Mouse (Mus musculus) liver, embryonic 15.5 days (tissue): ENCODE data around the gene Serpind1. TPM values are rescaled to one million over a fixed set of nuclear protein-coding genes. Genes with fewer than 3 reads are reported as not detected.

Experiments used
- ATAC-seq: fragments of 200-750 bp; cut with Nextera tagmentation; 2 replicates; pipeline ENCODE4 v1.8.0; 2017; ENCODE audit warnings: moderate number of reproducible peaks, mild to moderate bottlenecking, moderate library complexity; ENCODE audit not compliant: insufficient read depth
- H3K27ac ChIP-seq: fragments of 300-500 bp; sonication (generic); replicated peaks from 2 replicates; pipeline ENCODE4 v1.5.1; 2015; ENCODE audit warnings: mild to moderate bottlenecking, inconsistent platforms
- H3K27me3 ChIP-seq: fragments of 300-500 bp; sonication (generic); 2 replicates; pipeline ENCODE4 v1.6.1; 2015; ENCODE audit warnings: mild to moderate bottlenecking, inconsistent platforms
- H3K36me3 ChIP-seq: fragments of 300-500 bp; sonication (generic); replicated peaks from 2 replicates; pipeline ENCODE4 v1.6.1; 2015; ENCODE audit warnings: moderate library complexity, mild to moderate bottlenecking, inconsistent platforms
- H3K4me1 ChIP-seq: fragments of 300-500 bp; sonication (generic); replicated peaks from 2 replicates; pipeline ENCODE4 v1.6.1; 2015; ENCODE audit warnings: inconsistent platforms
- H3K4me2 ChIP-seq: fragments of 300-500 bp; sonication (generic); 2 replicates; pipeline ENCODE4 v1.6.1; 2015; ENCODE audit warnings: moderate library complexity, mild to moderate bottlenecking, inconsistent platforms
- H3K4me3 ChIP-seq: fragments of 300-500 bp; sonication (generic); replicated peaks from 2 replicates; pipeline ENCODE4 v1.5.1; 2015; ENCODE audit warnings: mild to moderate bottlenecking, inconsistent platforms
- H3K9ac ChIP-seq: fragments of 300-500 bp; sonication (generic); 2 replicates; pipeline ENCODE4 v1.6.1; 2015; ENCODE audit warnings: moderate library complexity, mild to moderate bottlenecking, inconsistent platforms
- H3K9me3 ChIP-seq: fragments of 300-500 bp; sonication (generic); replicated peaks from 2 replicates; pipeline ENCODE4 v1.6.1; 2016; ENCODE audit warnings: inconsistent platforms
- WGBS: fragments of 180-500 bp; shearing (Covaris S2); methylation state at CpG from one replicate; pipeline ENCODE4 v1.1.7; 2015; ENCODE audit warnings: mixed read lengths; ENCODE audit not compliant: insufficient replicate concordance; 5-methylcytosine and 5-hydroxymethylcytosine counted together
- polyA plus RNA-seq: library from polyadenylated mRNA; unstranded; fragments of >200 nt; fragmentation: Nextera tagmentation; extraction: Ambion mirVana; gene quantifications from 2 replicates; pipeline ENCODE4 v1.2.1, GENCODE M21; 2015

Gene Serpind1
- polyA plus RNA-seq, 1 experiment from 2014 or later, result 194 TPM

GRCm38 (mm10) chr16:17345813-17346155 lies 14.6 kb downstream of the Serpind1 start:
- 65% methylated on average over 2 of the region's 2 CpGs for WGBS
- ATAC-seq, result peak; percentile 65
- Histone ChIP-seq H3K36me3 (peaks cover 28% of the 10 kb centered on the region), H3K4me3 (no peak overlapping the region), H3K4me1 (peaks cover 9% of the 10 kb centered on the region), H3K27ac (peak overlapping the region; percentile 66; the same call in 1 of the 2 replicates), H3K4me2 (no peak overlapping the region), H3K9ac (no peak overlapping the region), H3K9me3 (no peaks in the 10 kb centered on the region), H3K27me3 (no peaks in the 10 kb centered on the region)

- no peak overlapping the region for H3K4me2 ChIP-seq
- H3K27ac ChIP-seq, result peak overlapping the region; percentile 66; the same call in 1 of the 2 replicates
- H3K4me3 ChIP-seq, result no peak overlapping the region
- no peak overlapping the region for H3K9ac ChIP-seq
- H3K9me3 ChIP-seq, result no peaks in the 10 kb centered on the region
- H3K27me3 ChIP-seq, result no peaks in the 10 kb centered on the region
- H3K36me3 ChIP-seq, result peaks cover 38% of the 10 kb centered on the region
- peaks cover 9% of the 10 kb centered on the region for H3K4me1 ChIP-seq
- ATAC-seq, result no peak
- 52% methylated on average over 1 of the region's 1 CpGs for WGBS
Observed at GRCm38 (mm10) chr16:17346766-17347165, 15.6 kb downstream of the Serpind1 start.

DNA sequence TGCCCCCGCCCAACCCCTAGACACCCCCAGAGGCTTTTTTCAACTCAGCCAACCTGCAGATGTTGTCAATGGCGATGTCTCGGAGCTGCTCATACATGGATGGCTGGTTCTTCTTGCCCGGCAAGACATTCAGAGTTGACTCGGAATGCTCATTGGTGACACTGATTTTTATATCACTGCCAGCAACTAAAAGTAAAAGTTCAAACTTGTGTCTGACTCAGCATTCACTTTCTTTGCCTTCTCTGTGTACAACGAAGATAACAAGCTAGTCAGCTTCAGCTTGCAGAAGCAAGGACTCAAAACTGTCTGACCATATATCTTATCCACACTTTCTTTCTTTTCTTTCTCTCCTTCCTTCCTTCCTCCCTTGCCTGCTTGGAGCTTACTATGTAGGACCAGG lies 24.9 kb downstream of the Serpind1 start:
- Histone ChIP-seq H3K9me3 (no peaks in the 10 kb centered on the region), H3K27me3 (no peaks in the 10 kb centered on the region), H3K4me2 (no peak overlapping the region), H3K4me3 (no peak overlapping the region), H3K27ac (no peak overlapping the region), H3K4me1 (no peaks in the 10 kb centered on the region), H3K36me3 (peaks cover 49% of the 10 kb centered on the region), H3K9ac (no peak overlapping the region)
- 70% methylated on average over 6 of the region's 6 CpGs for WGBS
- ATAC-seq, result no peak

DNA sequence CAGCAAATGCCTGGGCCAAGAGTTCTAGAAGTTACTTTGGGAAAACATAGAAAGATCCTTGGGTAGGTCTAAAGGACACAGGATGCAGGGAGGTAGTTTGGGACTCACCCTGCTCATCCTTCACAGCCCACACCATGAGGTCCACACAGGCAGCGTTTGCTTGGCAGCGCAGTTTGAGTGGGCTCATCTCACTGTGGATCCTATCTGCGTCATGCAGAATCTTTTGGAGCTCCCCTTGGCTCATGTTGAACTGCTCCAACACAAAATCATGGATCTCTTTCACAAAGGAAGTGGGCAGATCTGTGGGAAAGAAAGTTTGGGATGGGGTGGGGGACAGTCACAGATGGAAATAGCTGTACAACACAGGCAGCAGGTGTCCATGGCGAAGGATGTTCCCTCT lies 27.6 kb downstream of the Serpind1 start:
- H3K4me1 ChIP-seq, result no peaks in the 10 kb centered on the region
- no peak overlapping the region for H3K9ac ChIP-seq
- no peaks in the 10 kb centered on the region for H3K9me3 ChIP-seq
- peaks cover 41% of the 10 kb centered on the region for H3K36me3 ChIP-seq
- H3K4me3 ChIP-seq, result no peak overlapping the region
- H3K4me2 ChIP-seq, result no peak overlapping the region
- no peaks in the 10 kb centered on the region for H3K27me3 ChIP-seq
- no peak overlapping the region for H3K27ac ChIP-seq
- WGBS, result 86% methylated on average over 4 of the region's 4 CpGs
- ATAC-seq, result no peak

- Histone ChIP-seq H3K4me2 (no peak overlapping the region), H3K4me1 (peaks cover 4% of the 10 kb centered on the region), H3K27me3 (no peaks in the 10 kb centered on the region), H3K9me3 (no peaks in the 10 kb centered on the region), H3K27ac (no peak overlapping the region), H3K36me3 (peaks cover 11% of the 10 kb centered on the region; the same call in 1 of the 2 replicates), H3K9ac (no peak overlapping the region), H3K4me3 (no peak overlapping the region)
- 80% methylated on average over 4 of the region's 4 CpGs for WGBS
- ATAC-seq, result no peak
Observed at GRCm38 (mm10) chr16:17382306-17382705, 51.1 kb downstream of the Serpind1 start.

DNA sequence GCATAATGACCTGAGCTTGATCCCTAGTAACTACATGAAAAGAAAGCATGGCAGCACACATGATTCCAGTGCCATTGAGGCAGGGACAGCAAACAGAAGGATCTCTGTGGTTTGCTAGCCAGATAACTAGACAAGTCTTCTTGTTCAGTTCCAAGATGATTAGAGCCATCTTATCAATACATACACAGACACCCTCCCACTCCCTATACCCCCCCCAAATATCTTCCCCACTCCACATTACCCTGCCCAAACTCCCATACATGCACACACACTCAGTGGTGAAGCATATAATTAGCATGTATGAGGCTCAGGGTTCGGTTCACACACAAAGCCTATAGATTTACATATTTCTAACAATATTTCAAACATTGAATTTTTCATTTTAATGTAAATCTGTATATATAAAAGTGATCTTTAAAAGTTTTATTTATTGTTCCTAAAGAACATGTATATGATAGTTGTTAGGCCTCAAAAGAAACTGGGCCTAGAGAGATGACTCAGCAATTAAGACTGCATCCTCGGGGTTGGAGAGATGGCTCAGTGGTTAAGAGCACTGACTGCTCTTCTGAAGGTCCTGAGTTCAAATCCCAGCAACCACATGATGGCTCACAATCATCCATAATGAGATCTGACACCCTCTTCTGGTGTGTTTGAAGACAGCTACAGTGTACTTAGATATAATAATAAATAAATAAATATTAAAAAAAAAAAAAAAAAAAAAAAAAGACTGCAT lies 52.6 kb downstream of the Serpind1 start:
- no peak overlapping the region for H3K27ac ChIP-seq
- H3K4me2 ChIP-seq, result no peak overlapping the region
- H3K27me3 ChIP-seq, result no peaks in the 10 kb centered on the region
- peaks cover 11% of the 10 kb centered on the region; the same call in 1 of the 2 replicates for H3K36me3 ChIP-seq
- WGBS, result 41% methylated on average over 2 of the region's 2 CpGs
- H3K9ac ChIP-seq, result no peak overlapping the region
- peaks cover 4% of the 10 kb centered on the region for H3K4me1 ChIP-seq
- no peaks in the 10 kb centered on the region for H3K9me3 ChIP-seq
- ATAC-seq, result peak; percentile 72
- H3K4me3 ChIP-seq, result no peak overlapping the region

GRCm38 (mm10) chr16:17392784-17393183 lies 61.6 kb downstream of the Serpind1 start:
- Histone ChIP-seq H3K27me3 (no peaks in the 10 kb centered on the region), H3K9ac (no peak overlapping the region), H3K9me3 (no peaks in the 10 kb centered on the region), H3K27ac (no peak overlapping the region), H3K4me1 (no peaks in the 10 kb centered on the region), H3K4me2 (no peak overlapping the region), H3K36me3 (0 out of 2 replicates have a peak, but pooled peaks cover 8% of the 10 kb centered on the region), H3K4me3 (no peak overlapping the region)
- no peak for ATAC-seq
- 74% methylated on average over 4 of the region's 4 CpGs for WGBS

Other genes with a start within 250 kb of the Serpind1 start
- 57.2 and 57.7 TPM in 2 replicates for gene Ppil2, start 220.1 kb upstream of the Serpind1 start, polyA plus RNA-seq
- gene 2610318N02Rik, start 206.2 kb upstream of the Serpind1 start, polyA plus RNA-seq, result 16.2 and 17.5 TPM in 2 replicates
- gene Sdf2l1, start 199.0 kb upstream of the Serpind1 start, polyA plus RNA-seq, result 54.4 TPM in 2 replicates
- gene Ydjc, start 186.8 kb upstream of the Serpind1 start, polyA plus RNA-seq, result 6.9 TPM in 2 replicates
- gene Ccdc116, start 184.1 kb upstream of the Serpind1 start, polyA plus RNA-seq, result 0.26 and 0.47 TPM in 2 replicates
- 169 and 186 TPM in 2 replicates for gene Ube2l3, start 128.7 kb upstream of the Serpind1 start, polyA plus RNA-seq
- gene Rimbp3, start 122.8 kb upstream of the Serpind1 start, polyA plus RNA-seq, result 0.06 and 0.09 TPM in 2 replicates
- 2.6 and 3.6 TPM in 2 replicates for gene Hic2, start 97.8 kb upstream of the Serpind1 start, polyA plus RNA-seq
- gene Tmem191c, start 55.3 kb upstream of the Serpind1 start, polyA plus RNA-seq, result 3.9 and 4.4 TPM in 2 replicates
- gene Snap29, start 74.6 kb downstream of the Serpind1 start, polyA plus RNA-seq, result 8.8 and 9.2 TPM in 2 replicates
- 12.0 and 13.4 TPM in 2 replicates for gene Pi4ka, start 74.9 kb downstream of the Serpind1 start, polyA plus RNA-seq
- 28.2 and 29.3 TPM in 2 replicates for gene Crkl, start 120.6 kb downstream of the Serpind1 start, polyA plus RNA-seq
- gene Aifm3, start 158.2 kb downstream of the Serpind1 start, polyA plus RNA-seq, result 2.3 and 3.4 TPM in 2 replicates
- gene Lztr1, start 177.3 kb downstream of the Serpind1 start, polyA plus RNA-seq, result 20.7 and 21.0 TPM in 2 replicates
- 21.4 and 23.7 TPM in 2 replicates for gene Thap7, start 199.8 kb downstream of the Serpind1 start, polyA plus RNA-seq
- not detected in 2 replicates for gene Lrrc74b, start 229.9 kb downstream of the Serpind1 start, polyA plus RNA-seq
- 0.09 and 0.14 TPM in 2 replicates for gene P2rx6, start 230.5 kb downstream of the Serpind1 start, polyA plus RNA-seq